Mouse (Mus musculus): ENCODE data around the gene Uhrf1bp1l.
A peak's percentile ranks its signal among the peaks of the same experiment; 100 is the strongest.
"Not testable (repeated sequence)": the region's sequence is repeated elsewhere in the genome, so short reads cannot be mapped to it uniquely, and the experiment has no call there.

Gene Uhrf1bp1l

DNA sequence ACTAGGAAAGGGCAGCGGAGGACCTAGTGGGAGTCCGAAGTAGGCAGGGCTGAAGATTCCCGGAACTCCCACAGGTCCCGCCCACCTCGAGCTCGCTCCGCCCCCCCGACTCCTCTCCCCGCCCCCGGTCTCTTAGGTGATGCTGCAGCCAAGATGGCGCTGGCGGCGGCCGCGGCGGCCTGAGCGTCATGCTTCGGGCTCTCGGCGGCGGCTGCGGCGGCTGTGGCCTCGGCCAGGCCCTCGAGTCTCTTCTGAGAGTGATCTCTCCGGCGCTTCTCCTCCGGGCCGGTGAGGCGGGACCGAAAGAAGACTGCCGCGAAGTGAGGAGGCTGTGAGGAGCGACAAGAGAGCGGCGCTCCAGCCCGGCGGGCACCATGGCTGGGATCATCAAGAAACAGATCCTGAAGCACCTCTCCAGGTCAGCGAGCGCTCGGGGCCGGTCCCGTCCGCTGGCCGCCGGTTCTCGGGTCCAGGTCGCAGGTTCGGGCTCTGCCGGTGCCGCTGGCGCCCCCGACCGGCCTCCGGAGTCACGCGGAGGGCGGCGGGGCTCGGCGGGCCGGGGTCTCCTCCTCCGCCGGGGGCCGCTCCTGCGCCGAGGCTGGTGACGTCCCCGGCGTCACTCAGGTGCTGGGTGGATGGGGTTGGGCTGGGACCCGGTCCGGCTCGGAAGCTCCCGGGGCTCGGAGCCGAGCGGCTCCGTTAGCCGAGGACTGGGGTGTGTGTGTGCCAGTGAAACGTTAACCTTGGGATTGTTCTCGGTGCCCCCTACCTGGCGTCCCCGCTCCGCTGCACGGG, at the start of gene Uhrf1bp1l:
Uhrf1bp1l (plus strand) TSS at position 121 of the 795 bp plus-strand sequence.
- peak; percentile 56 for DNase-seq (ENCODE audit: low read depth, low spot score)

DNA sequence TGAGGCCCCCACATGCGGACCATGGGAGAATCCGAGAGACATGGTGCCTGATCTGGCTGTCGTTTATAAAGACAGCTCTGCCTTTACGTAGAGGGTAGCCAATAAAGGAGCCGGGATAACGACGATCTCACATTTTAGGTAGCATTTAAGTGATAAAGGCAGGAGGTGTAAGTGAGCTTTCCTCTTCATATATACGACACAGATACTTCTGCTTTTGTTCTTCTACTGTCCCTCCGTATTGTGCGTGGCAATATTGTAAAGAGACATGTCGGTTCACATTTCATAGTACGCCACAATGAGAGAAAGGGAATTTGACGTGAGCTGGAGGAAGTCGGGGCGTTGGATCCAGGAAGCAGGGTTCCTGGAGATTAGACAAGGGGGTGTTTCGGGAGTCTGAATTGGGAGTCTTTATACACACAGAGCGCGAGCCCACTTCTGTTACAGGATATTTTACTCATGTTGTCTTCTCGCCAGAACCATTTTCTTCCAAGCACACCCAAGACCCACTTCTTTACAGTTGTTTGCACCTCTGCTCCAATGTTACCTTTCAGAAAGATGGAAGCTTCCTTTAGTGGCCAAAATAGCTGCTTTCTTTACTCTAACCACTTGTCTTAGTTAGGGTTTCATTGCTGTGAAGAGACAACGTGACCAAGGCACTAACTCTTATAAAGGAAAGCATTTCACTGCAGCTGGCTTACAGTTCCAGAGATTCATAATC, 49.4 kb upstream of the Uhrf1bp1l start:
- DNase-seq (ENCODE audit: low read depth, low spot score), result no peak

DNA sequence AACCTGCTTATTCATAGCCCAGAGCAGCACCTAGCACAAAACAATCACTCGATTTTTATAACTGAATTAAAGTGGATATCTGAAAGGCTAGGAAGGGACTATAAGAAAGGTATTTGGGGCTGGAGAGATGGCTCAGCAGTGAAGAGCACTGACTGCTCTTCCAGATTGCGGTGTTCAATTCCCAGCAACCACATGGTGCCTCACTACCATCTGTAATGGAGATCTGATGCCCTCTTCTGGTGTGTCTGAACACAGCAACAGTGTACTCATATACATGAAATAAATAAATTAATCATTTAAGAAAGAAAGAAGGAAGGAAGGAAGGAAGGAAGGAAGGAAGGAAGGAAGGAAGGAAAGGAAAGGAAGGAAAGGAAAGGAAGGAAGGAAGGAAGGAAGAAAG, 48.5 kb upstream of the Uhrf1bp1l start:
- DNase-seq (ENCODE audit: low read depth, low spot score), result not testable (repeated sequence)

DNA sequence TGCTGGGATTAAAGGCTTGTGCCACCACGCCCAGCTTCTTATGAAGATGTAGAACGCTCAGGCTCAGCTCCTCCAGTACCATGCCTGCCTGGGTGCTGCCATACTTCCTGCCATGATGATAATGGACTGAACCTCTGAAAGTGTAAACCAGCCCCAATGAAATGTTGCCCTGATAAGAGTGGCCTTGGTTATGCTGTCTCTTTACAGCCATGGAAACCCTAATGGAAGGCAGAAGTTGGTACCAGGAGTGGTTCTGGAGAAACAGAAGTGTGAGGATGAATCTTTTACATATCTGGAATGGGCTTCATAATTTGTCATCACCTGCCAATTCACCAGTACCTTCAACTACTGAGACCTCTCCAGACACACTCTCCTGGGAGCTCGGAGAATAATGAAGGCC, 46.8 kb upstream of the Uhrf1bp1l start:
- DNase-seq (ENCODE audit: low read depth, low spot score), result no peak

DNA sequence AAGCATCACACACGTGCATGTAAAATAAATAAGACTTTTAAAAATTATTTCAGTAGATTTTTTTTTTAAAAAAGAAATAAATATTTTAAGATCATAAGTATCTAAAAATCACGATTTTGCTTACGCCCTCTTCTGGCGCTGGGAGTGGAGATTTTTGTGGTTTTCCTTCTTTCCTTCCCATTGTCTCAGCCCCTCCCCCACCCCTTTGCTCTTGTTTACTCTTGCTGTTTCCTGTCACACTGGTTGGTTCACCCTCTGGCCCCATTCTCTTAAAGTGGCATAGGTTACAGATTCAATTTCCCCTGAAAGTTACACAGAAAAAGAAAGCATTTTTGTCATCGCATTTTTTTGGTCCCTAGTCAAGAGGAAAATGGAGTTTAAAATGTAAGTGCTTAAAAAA, 41.7 kb upstream of the Uhrf1bp1l start:
- DNase-seq (ENCODE audit: low read depth, low spot score), result no peak

GRCm38 (mm10) chr10:89707397-89707796, 37.4 kb upstream of the Uhrf1bp1l start:
- DNase-seq (ENCODE audit: low read depth, low spot score), result no peak

- DNase-seq (ENCODE audit: low read depth, low spot score), result no peak
Observed at GRCm38 (mm10) chr10:89708720-89709119, 36.1 kb upstream of the Uhrf1bp1l start.

GRCm38 (mm10) chr10:89714910-89715309, 29.9 kb upstream of the Uhrf1bp1l start:
- DNase-seq (ENCODE audit: low read depth, low spot score), result no peak

- DNase-seq (ENCODE audit: low read depth, low spot score), result no peak
Observed at GRCm38 (mm10) chr10:89720252-89720651, 24.5 kb upstream of the Uhrf1bp1l start.

DNA sequence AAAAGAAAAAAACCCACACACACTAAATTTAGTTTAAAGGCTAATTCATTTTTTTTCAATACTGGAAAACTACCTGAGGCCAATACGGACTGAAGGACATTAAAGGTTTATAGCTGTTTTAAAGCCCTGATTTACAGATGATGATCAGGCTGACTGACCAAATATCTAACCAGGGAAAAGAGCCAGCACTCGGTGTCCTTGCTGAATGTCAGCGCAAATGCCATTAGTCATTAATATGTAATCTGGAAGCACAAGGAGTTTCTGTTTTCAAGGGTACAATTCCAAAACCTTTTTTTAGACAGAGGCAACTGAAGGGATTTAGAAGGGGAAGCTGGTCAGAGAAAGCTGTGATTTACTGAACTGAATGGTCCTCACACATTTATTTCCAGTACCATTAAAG, 24.0 kb upstream of the Uhrf1bp1l start:
- DNase-seq (ENCODE audit: low read depth, low spot score), result no peak

GRCm38 (mm10) chr10:89722247-89723195, 22.3 kb upstream of the Uhrf1bp1l start:
- no peak for DNase-seq (ENCODE audit: low read depth, low spot score)

- no peak for DNase-seq (ENCODE audit: low read depth, low spot score)
Observed at GRCm38 (mm10) chr10:89730386-89730785, 14.4 kb upstream of the Uhrf1bp1l start.

- no peak for DNase-seq (ENCODE audit: low read depth, low spot score)
Observed at GRCm38 (mm10) chr10:89731341-89731740, 13.4 kb upstream of the Uhrf1bp1l start.

DNA sequence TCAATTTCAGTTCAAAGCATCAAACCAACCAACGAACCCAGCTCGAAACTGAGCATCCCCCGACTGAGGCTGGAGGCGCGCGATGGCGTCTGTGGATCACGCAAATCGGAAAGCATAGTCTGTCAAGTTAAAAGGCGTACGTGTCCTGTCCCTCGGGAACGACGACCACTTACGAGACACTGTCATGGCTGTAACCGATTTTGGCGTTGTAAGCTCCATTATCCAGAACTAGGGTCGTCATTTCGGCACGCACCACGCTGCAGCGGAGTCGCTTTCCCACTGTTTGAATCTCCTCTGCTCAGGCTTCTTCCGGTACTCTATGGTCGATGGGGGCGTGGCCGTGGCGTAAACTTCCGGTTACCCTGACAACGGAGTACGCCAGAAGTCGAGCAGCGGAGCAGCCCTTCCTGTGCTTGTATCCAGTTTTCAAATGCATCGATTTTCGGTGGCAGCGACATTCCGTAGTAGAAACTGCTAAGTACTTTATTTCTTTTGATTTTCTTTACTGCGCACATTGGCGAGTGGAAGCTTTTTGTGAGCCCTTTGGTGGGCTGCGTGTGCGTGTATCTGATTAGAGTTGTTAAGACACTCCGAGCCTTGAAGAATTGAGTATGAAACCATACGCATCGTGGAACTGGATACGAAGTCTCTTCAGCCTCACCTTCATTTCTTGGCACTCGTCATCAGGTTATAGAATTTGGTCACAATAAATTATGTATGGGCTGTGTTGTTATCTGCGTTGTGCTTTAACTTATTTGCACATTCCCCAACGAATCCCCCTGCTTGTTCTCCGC, 12.6 kb upstream of the Uhrf1bp1l start, which contains the start of gene Actr6:
Actr6 (minus strand) TSS at position 295 of the 794 bp plus-strand sequence.
- DNase-seq (ENCODE audit: low read depth, low spot score), result peak; percentile 87

- DNase-seq (ENCODE audit: low read depth, low spot score), result no peak
Observed at GRCm38 (mm10) chr10:89737092-89737491, 7.7 kb upstream of the Uhrf1bp1l start.

DNA sequence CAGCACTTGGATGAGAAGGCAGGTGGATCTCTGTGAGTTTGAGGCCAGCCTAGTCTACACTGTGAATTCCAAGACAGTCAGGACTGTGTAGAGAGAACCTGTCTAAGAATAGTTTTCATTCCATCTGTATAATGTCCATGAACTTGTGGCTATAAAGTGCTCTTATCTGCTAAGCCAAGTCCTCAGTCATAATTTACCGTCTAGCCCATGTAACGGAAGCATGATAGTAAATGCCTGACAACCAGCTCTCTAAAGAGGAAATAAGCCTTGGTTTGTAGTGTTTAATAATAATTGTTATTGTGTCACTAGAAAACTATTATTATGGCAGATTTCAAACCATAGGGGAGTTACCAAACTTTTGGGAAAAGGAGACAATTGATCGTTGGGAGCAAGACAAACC, 6.9 kb upstream of the Uhrf1bp1l start:
- DNase-seq (ENCODE audit: low read depth, low spot score), result no peak

GRCm38 (mm10) chr10:89738395-89738794, 6.4 kb upstream of the Uhrf1bp1l start:
- DNase-seq (ENCODE audit: low read depth, low spot score), result no peak

DNA sequence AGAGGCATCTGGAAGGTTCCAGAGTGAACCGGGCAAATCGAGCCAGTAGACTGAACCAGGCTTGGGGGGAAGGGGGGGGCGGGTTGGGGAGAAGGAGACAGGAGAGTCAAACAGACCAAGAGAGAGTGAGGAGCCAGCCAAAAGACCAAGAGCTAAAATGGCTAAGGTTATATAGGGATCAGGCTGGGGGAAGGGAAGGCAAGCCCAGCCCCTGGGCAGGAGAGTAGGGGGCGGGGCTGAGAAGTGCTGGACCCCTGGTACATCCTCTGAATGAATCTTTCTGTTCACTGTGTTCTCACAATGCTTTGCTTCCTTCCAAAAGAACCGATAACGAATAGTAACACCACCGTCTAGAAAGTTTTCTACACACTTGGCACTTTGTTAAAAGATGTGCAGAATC, 5.1 kb upstream of the Uhrf1bp1l start:
- DNase-seq (ENCODE audit: low read depth, low spot score), result no peak

DNA sequence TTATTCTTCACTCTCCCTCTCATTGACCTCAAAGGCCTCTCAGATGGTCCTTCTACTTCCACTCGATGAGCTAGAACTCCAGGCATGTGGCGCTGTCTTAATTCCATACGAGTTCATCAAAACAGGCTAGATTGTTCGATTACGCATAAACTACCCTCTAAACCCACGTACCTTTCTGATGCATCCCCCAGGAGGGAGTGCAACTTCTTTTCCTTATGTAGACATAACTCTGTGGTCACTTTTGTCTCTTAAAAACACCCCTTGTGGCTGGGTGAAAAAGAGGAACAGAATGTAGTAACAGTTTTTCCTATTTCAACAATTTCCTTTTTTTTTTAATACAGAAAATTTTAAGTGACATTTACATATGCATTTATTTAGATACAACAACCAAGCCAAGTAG, 3.8 kb upstream of the Uhrf1bp1l start:
- no peak for DNase-seq (ENCODE audit: low read depth, low spot score)

GRCm38 (mm10) chr10:89743266-89743665, 1.5 kb upstream of the Uhrf1bp1l start:
- no peak for DNase-seq (ENCODE audit: low read depth, low spot score)

GRCm38 (mm10) chr10:89744341-89744740, 450 bp upstream of the Uhrf1bp1l start:
- DNase-seq (ENCODE audit: low read depth, low spot score), result no peak
